Mouse (Mus musculus): Measurements from ENCODE around the gene Ctdspl2. TPM values are rescaled to one million over a fixed set of nuclear protein-coding genes. Genes with fewer than 3 reads are reported as not detected.
"Not testable (repeated sequence)": the region's sequence is repeated elsewhere in the genome, so short reads cannot be mapped to it uniquely, and the experiment has no call there.

Ctdspl2 gene
- polyA plus RNA-seq, 1 experiment from 2014 or later: 63.5 TPM

- Histone ChIP-seq H3K27me3 (replicated peaks; ENCODE audit: low read depth, poor library complexity, severe bottlenecking) (no peaks in the 10 kb centered on the region), H3K9me3 (no peaks in the 10 kb centered on the region), H3K27ac (replicated peaks) (no peak overlapping the region), H3K4me1 (peaks cover under 1% of the 10 kb centered on the region; the same call in 1 of the 2 replicates), H3K36me3 (replicated peaks) (no peaks in the 10 kb centered on the region), H3K4me3 (no peak overlapping the region)
- no peak for DNase-seq (ENCODE audit: low spot score)
- WGBS: 79% methylated on average over 2 of the region's 2 CpGs
Measured at GRCm38 (mm10) chr2:122022284-122022683, 66.5 kb downstream of the Ctdspl2 start.

- 92% methylated on average over 10 of the region's 10 CpGs for WGBS
- not testable (repeated sequence) for H3K27me3 ChIP-seq (replicated peaks; ENCODE audit: low read depth, poor library complexity, severe bottlenecking); H3K9me3 ChIP-seq; H3K4me1 ChIP-seq; H3K27ac ChIP-seq (replicated peaks); DNase-seq (ENCODE audit: low spot score)
- Histone ChIP-seq H3K4me3 (peak overlapping the region; percentile 97; the same call in 1 of the 2 replicates), H3K36me3 (replicated peaks) (peaks cover 21% of the 10 kb centered on the region)
Measured at GRCm38 (mm10) chr2:122027091-122027490, 71.3 kb downstream of the Ctdspl2 start.

GRCm38 (mm10) chr2:122027862-122028755 is 72.3 kb downstream of the Ctdspl2 start, which contains the start of gene Eif3j1:
TSS of gene Eif3j1 (plus strand) at chr2:122028546.
- no peaks in the 10 kb centered on the region for H3K27me3 ChIP-seq (replicated peaks; ENCODE audit: low read depth, poor library complexity, severe bottlenecking)
- H3K9me3 ChIP-seq: no peaks in the 10 kb centered on the region
- H3K27ac ChIP-seq (replicated peaks): peak within 1 kb of the TSS; percentile 92
- H3K36me3 ChIP-seq (replicated peaks): peaks cover 30% of the 10 kb centered on the region
- peak within 1 kb of the TSS; percentile 97 for H3K4me3 ChIP-seq
- WGBS: under 1% methylated on average over 67 of the region's 67 CpGs
- peaks cover 10% of the 10 kb centered on the region for H3K4me1 ChIP-seq
- peak; percentile 98 for DNase-seq (ENCODE audit: low spot score)

GRCm38 (mm10) chr2:122028756-122029700 is 73.2 kb downstream of the Ctdspl2 start:
- Histone ChIP-seq H3K9me3 (no peaks in the 10 kb centered on the region), H3K4me3 (peak overlapping the region; percentile 97), H3K36me3 (replicated peaks) (peaks cover 38% of the 10 kb centered on the region), H3K27me3 (replicated peaks; ENCODE audit: low read depth, poor library complexity, severe bottlenecking) (no peaks in the 10 kb centered on the region), H3K4me1 (peaks cover 10% of the 10 kb centered on the region), H3K27ac (replicated peaks) (peak overlapping the region; percentile 92)
- DNase-seq (ENCODE audit: low spot score): peak; percentile 62
- WGBS: 1% methylated on average over 71 of the region's 71 CpGs

GRCm38 (mm10) chr2:122031970-122032369 is 76.2 kb downstream of the Ctdspl2 start:
- Histone ChIP-seq H3K4me3 (no peak overlapping the region), H3K36me3 (replicated peaks) (peaks cover 60% of the 10 kb centered on the region), H3K4me1 (peaks cover 10% of the 10 kb centered on the region), H3K9me3 (no peaks in the 10 kb centered on the region), H3K27ac (replicated peaks) (no peak overlapping the region), H3K27me3 (replicated peaks; ENCODE audit: low read depth, poor library complexity, severe bottlenecking) (no peaks in the 10 kb centered on the region)
- 78% methylated on average over 6 of the region's 6 CpGs for WGBS
- no peak for DNase-seq (ENCODE audit: low spot score)

GRCm38 (mm10) chr2:122036064-122036463 is 80.3 kb downstream of the Ctdspl2 start:
- Histone ChIP-seq H3K36me3 (replicated peaks) (peaks cover 85% of the 10 kb centered on the region), H3K27me3 (replicated peaks; ENCODE audit: low read depth, poor library complexity, severe bottlenecking) (no peaks in the 10 kb centered on the region)
- WGBS: 92% methylated on average over 3 of the region's 3 CpGs

GRCm38 (mm10) chr2:122043926-122044325 is 88.1 kb downstream of the Ctdspl2 start:
- Histone ChIP-seq H3K4me1 (no peaks in the 10 kb centered on the region), H3K9me3 (no peaks in the 10 kb centered on the region), H3K27me3 (replicated peaks; ENCODE audit: low read depth, poor library complexity, severe bottlenecking) (no peaks in the 10 kb centered on the region), H3K27ac (replicated peaks) (no peak overlapping the region), H3K36me3 (replicated peaks) (peaks cover 93% of the 10 kb centered on the region), H3K4me3 (no peak overlapping the region)
- no peak for DNase-seq (ENCODE audit: low spot score)

More at GRCm38 (mm10) chr2:122036064-122036463, 80.3 kb downstream of the Ctdspl2 start:
- no peak overlapping the region for H3K4me3 ChIP-seq
- no peak for DNase-seq (ENCODE audit: low spot score)
- H3K27ac ChIP-seq (replicated peaks): no peak overlapping the region
- H3K9me3 ChIP-seq: no peaks in the 10 kb centered on the region
- H3K4me1 ChIP-seq: no peaks in the 10 kb centered on the region

- no peak for DNase-seq (ENCODE audit: low spot score)
- no peaks in the 10 kb centered on the region for H3K9me3 ChIP-seq
- H3K4me1 ChIP-seq: no peaks in the 10 kb centered on the region
- no peak overlapping the region for H3K4me3 ChIP-seq
- H3K36me3 ChIP-seq (replicated peaks): peaks cover 82% of the 10 kb centered on the region
- WGBS: 91% methylated on average over 11 of the region's 11 CpGs
- no peaks in the 10 kb centered on the region for H3K27me3 ChIP-seq (replicated peaks; ENCODE audit: low read depth, poor library complexity, severe bottlenecking)
- H3K27ac ChIP-seq (replicated peaks): no peak overlapping the region
Measured at GRCm38 (mm10) chr2:122059365-122060115, 103.7 kb downstream of the Ctdspl2 start.

Small RNA genes lying within 50 kb of the gene (microRNA-seq; reads per million reads assigned to microRNA genes)
- gene Gm47314: not detected

Other genes starting within 250 kb of the Ctdspl2 start
- 5.4 and 6.9 TPM in 2 replicates for gene Frmd5, start 148.9 kb upstream of the Ctdspl2 start, polyA plus RNA-seq (2016; fragmentation: Nextera tagmentation; extraction: Ambion mirVana)
- gene Casc4, start 89.0 kb upstream of the Ctdspl2 start, polyA plus RNA-seq (2016; fragmentation: Nextera tagmentation; extraction: Ambion mirVana): 14.0 and 15.1 TPM in 2 replicates
- 0.29 and 0.40 TPM in 2 replicates for gene Mageb3, start 91 bp downstream of the Ctdspl2 start, polyA plus RNA-seq (2016; fragmentation: Nextera tagmentation; extraction: Ambion mirVana)
- 13.0 and 13.5 TPM in 2 replicates for gene Eif3j1, start 72.5 kb downstream of the Ctdspl2 start, polyA plus RNA-seq (2016; fragmentation: Nextera tagmentation; extraction: Ambion mirVana)
- gene Spg11, start 162.4 kb downstream of the Ctdspl2 start, polyA plus RNA-seq (2016; fragmentation: Nextera tagmentation; extraction: Ambion mirVana): 10.9 TPM in 2 replicates
- gene B2m, start 191.7 kb downstream of the Ctdspl2 start, polyA plus RNA-seq (2016; fragmentation: Nextera tagmentation; extraction: Ambion mirVana): 104 and 107 TPM in 2 replicates
- 0.11 TPM in 1 of 2 replicates, not detected in the other for gene Trim69, start 204.7 kb downstream of the Ctdspl2 start, polyA plus RNA-seq (2016; fragmentation: Nextera tagmentation; extraction: Ambion mirVana)
- gene Patl2, start 230.2 kb downstream of the Ctdspl2 start, polyA plus RNA-seq (2016; fragmentation: Nextera tagmentation; extraction: Ambion mirVana): 0.10 TPM in 1 of 2 replicates, not detected in the other
- not detected in 2 replicates for gene Terb2, start 230.3 kb downstream of the Ctdspl2 start, polyA plus RNA-seq (2016; fragmentation: Nextera tagmentation; extraction: Ambion mirVana)